Mouse (Mus musculus) cortical plate, adult 2 months (tissue): ENCODE results near the gene Gm3486. TPM values are rescaled to one million over a fixed set of nuclear protein-coding genes. Genes with fewer than 3 reads are reported as not detected.
"Not testable (repeated sequence)": the region's sequence is repeated elsewhere in the genome, so short reads cannot be mapped to it uniquely, and the experiment has no call there.

ENCODE experiments used
- H3K27ac ChIP-seq: fragments of 200-500 bp; 2 replicates; pipeline ENCODE4 v1.5.1; 2012; ENCODE audit warnings: low read length, control low read depth, inconsistent platforms; ENCODE audit not compliant: insufficient read depth
- H3K4me1 ChIP-seq: fragments of 200-500 bp; 2 replicates; pipeline ENCODE4 v1.6.1; 2011; ENCODE audit warnings: low read length; ENCODE audit not compliant: control insufficient read depth, insufficient read depth
- H3K4me3 ChIP-seq: fragments of 200-500 bp; 2 replicates; pipeline ENCODE4 v1.5.1; 2011; ENCODE audit warnings: mild to moderate bottlenecking, low read length, control low read depth; ENCODE audit not compliant: insufficient read depth
- polyA plus RNA-seq: library from polyadenylated mRNA; depleted of rRNA; stranded (reverse); fragments of >200 nt; gene quantifications from 2 replicates; pipeline ENCODE4 v1.2.3, GENCODE M21; 2012; rRNA removed

Gene Gm3486
- polyA plus RNA-seq, result not detected in 2 replicates

- H3K4me1 ChIP-seq, H3K4me3 ChIP-seq, H3K27ac ChIP-seq: not testable (repeated sequence)
Observed at GRCm38 (mm10) chr14:41489385-41489784, at the start of gene Gm3486. Gm3486 (minus strand) TSS chr14:41489485.

GRCm38 (mm10) chr14:41524695-41525094 lies 35.4 kb upstream of the Gm3486 start:
- H3K4me1 ChIP-seq, H3K4me3 ChIP-seq, H3K27ac ChIP-seq: not testable (repeated sequence)

GRCm38 (mm10) chr14:41520683-41521082 lies 31.4 kb upstream of the Gm3486 start:
- H3K4me3 ChIP-seq, H3K4me1 ChIP-seq, H3K27ac ChIP-seq: not testable (repeated sequence)

- H3K27ac ChIP-seq, H3K4me1 ChIP-seq, H3K4me3 ChIP-seq: not testable (repeated sequence)
Observed at GRCm38 (mm10) chr14:41453418-41453817, 35.9 kb downstream of the Gm3486 start, which contains the start of gene Gm7954. Gm7954 (minus strand) TSS chr14:41453518.

Other genes with a start within 250 kb of the Gm3486 start
- gene Gm2832, start 210.7 kb downstream of the Gm3486 start, polyA plus RNA-seq, result 0.10 and 0.17 TPM in 2 replicates
- gene Gm5798, start 140.9 kb downstream of the Gm3486 start, polyA plus RNA-seq, result 0.15 TPM in 1 of 2 replicates, not detected in the other
- not detected in 2 replicates for gene Gm7945, start 103.1 kb downstream of the Gm3486 start, polyA plus RNA-seq
- gene Gm6482, start 81.2 kb downstream of the Gm3486 start, polyA plus RNA-seq, result not detected in 2 replicates
- gene Gm7954, start 36.0 kb downstream of the Gm3486 start, polyA plus RNA-seq, result not detected in 2 replicates
- gene Gm7970, start 66.1 kb upstream of the Gm3486 start, polyA plus RNA-seq, result not detected in 2 replicates
- gene 1700049E17Rik2, start 83.7 kb upstream of the Gm3486 start, polyA plus RNA-seq, result not detected in 2 replicates
- gene Gm3072, start 135.1 kb upstream of the Gm3486 start, polyA plus RNA-seq, result not detected in 2 replicates
- gene Gm3676, start 157.0 kb upstream of the Gm3486 start, polyA plus RNA-seq, result not detected in 2 replicates
- not detected in 2 replicates for gene Gm8068, start 212.4 kb upstream of the Gm3486 start, polyA plus RNA-seq